Mouse (Mus musculus): ENCODE measurements around the gene Slit3. TPM values are rescaled to one million over a fixed set of nuclear protein-coding genes. Genes with fewer than 3 reads are reported as not detected.

Gene Slit3
- polyA plus RNA-seq, 1 experiment from 2014 or later = 5.8 TPM

DNA sequence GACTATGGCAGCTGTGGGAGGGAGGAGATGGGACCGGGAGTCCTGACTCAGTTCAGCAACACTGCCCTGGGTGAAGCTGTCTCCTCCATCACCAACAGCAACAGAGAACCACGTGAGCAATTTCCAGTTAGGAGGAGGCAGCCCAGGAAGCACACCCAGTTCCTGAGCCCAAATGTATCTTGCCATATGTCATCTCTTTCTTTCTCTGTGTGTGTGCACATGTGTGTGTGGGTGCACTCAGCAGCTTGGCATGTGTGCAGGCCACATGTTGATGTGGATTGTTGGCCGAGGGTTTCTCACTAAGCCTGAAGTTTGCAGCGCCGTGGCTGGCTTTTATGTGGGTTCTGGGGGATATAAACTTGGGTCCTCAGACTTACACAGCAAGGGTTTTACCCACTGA, 559.0 kb downstream of the Slit3 start:
- Histone ChIP-seq H3K9me3 (ENCODE audit: control insufficient read depth, low read length) (no peaks in the 10 kb centered on the region), H3K9ac (replicated peaks; ENCODE audit: low read depth, low read length) (no peak overlapping the region), H3K27me3 (replicated peaks; ENCODE audit: control insufficient read depth, insufficient read depth, low read length) (no peaks in the 10 kb centered on the region; the same call in 1 of the 2 replicates), H3K36me3 (ENCODE audit: control insufficient read depth, insufficient read depth) (no peaks in the 10 kb centered on the region), H3K4me1 (replicated peaks; ENCODE audit: control insufficient read depth, insufficient read depth, low read length) (no peaks in the 10 kb centered on the region), H3K27ac (ENCODE audit: low read length) (no peak overlapping the region), H3K4me2 (ENCODE audit: low read length) (no peak overlapping the region), H3K4me3 (replicated peaks; ENCODE audit: low read length) (no peak overlapping the region)
- ATAC-seq = no peak
- 77% methylated on average over 5 of the region's 5 CpGs for WGBS

DNA sequence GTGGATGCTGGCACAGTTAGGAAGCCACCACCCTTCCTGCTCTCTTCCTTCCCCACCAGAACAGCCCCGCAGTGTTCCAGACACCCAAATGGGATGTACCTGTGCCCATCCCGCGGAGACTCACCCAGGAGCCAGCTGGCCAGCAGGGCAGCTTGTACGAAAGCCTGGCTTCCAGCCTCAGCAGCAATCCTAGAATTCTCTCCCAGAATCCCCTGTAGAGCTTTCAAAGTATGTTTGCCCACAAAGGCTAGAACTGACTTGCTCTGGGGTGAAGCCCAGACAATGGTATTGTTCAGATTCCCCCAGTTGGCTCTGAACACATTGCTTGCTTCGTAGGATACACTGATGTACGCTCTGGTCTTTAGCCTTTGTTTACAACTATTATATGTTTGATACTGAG, 566.3 kb downstream of the Slit3 start:
- WGBS = 74% methylated on average over 6 of the region's 6 CpGs
- H3K4me2 ChIP-seq (ENCODE audit: low read length) = no peak overlapping the region
- no peaks in the 10 kb centered on the region for H3K36me3 ChIP-seq (ENCODE audit: control insufficient read depth, insufficient read depth)
- no peak overlapping the region for H3K9ac ChIP-seq (replicated peaks; ENCODE audit: low read depth, low read length)
- ATAC-seq = no peak
- no peak overlapping the region for H3K27ac ChIP-seq (ENCODE audit: low read length)
- no peaks in the 10 kb centered on the region; the same call in 1 of the 2 replicates for H3K9me3 ChIP-seq (ENCODE audit: control insufficient read depth, low read length)
- H3K27me3 ChIP-seq (replicated peaks; ENCODE audit: control insufficient read depth, insufficient read depth, low read length) = 0 out of 2 replicates have a peak, but pooled peaks cover under 1% of the 10 kb centered on the region
- H3K4me1 ChIP-seq (replicated peaks; ENCODE audit: control insufficient read depth, insufficient read depth, low read length) = no peaks in the 10 kb centered on the region
- no peak overlapping the region for H3K4me3 ChIP-seq (replicated peaks; ENCODE audit: low read length)

- Histone ChIP-seq H3K4me2 (ENCODE audit: low read length) (no peak overlapping the region), H3K27me3 (replicated peaks; ENCODE audit: control insufficient read depth, insufficient read depth, low read length) (0 out of 2 replicates have a peak, but pooled peaks cover 2% of the 10 kb centered on the region), H3K36me3 (ENCODE audit: control insufficient read depth, insufficient read depth) (no peaks in the 10 kb centered on the region), H3K27ac (ENCODE audit: low read length) (no peak overlapping the region), H3K9ac (replicated peaks; ENCODE audit: low read depth, low read length) (no peak overlapping the region), H3K4me3 (replicated peaks; ENCODE audit: low read length) (no peak overlapping the region), H3K4me1 (replicated peaks; ENCODE audit: control insufficient read depth, insufficient read depth, low read length) (no peaks in the 10 kb centered on the region), H3K9me3 (ENCODE audit: control insufficient read depth, low read length) (no peaks in the 10 kb centered on the region; the same call in 1 of the 2 replicates)
- ATAC-seq = no peak
- 63% methylated on average over 7 of the region's 7 CpGs for WGBS
Measured at GRCm38 (mm10) chr11:35690515-35691281, 569.7 kb downstream of the Slit3 start.

DNA sequence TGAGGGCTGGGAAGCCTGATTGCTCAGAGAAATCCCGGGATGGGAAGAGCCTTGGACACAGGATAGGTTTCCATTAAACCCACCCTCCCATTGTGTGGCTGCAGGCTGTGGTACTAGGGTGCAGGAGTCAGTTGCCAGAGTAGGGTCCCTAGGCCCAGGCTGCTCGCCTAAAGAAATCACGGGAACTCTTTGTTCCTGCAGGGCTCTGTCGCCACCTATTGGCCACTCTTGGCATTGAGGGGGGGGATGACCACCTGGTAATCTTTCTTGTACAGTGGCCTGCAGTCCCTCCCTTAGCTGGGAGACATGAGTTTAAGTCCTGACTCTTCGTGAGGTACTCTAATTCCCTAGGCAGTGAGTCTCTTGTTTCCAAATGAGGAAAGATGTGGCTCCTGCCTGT, 572.1 kb downstream of the Slit3 start:
- Histone ChIP-seq H3K9me3 (ENCODE audit: control insufficient read depth, low read length) (no peaks in the 10 kb centered on the region; the same call in 1 of the 2 replicates), H3K27me3 (replicated peaks; ENCODE audit: control insufficient read depth, insufficient read depth, low read length) (0 out of 2 replicates have a peak, but pooled peaks cover 2% of the 10 kb centered on the region), H3K27ac (ENCODE audit: low read length) (no peak overlapping the region), H3K36me3 (ENCODE audit: control insufficient read depth, insufficient read depth) (no peaks in the 10 kb centered on the region), H3K4me2 (ENCODE audit: low read length) (no peak overlapping the region), H3K4me1 (replicated peaks; ENCODE audit: control insufficient read depth, insufficient read depth, low read length) (no peaks in the 10 kb centered on the region), H3K4me3 (replicated peaks; ENCODE audit: low read length) (no peak overlapping the region), H3K9ac (replicated peaks; ENCODE audit: low read depth, low read length) (no peak overlapping the region)
- 12% methylated on average over 5 of the region's 5 CpGs for WGBS
- peak; percentile 59; the same call in 1 of the 2 replicates for ATAC-seq

GRCm38 (mm10) chr11:35693625-35694024, 572.6 kb downstream of the Slit3 start:
- Histone ChIP-seq H3K27ac (ENCODE audit: low read length) (no peak overlapping the region), H3K4me2 (ENCODE audit: low read length) (no peak overlapping the region), H3K27me3 (replicated peaks; ENCODE audit: control insufficient read depth, insufficient read depth, low read length) (0 out of 2 replicates have a peak, but pooled peaks cover 2% of the 10 kb centered on the region), H3K4me3 (replicated peaks; ENCODE audit: low read length) (no peak overlapping the region), H3K9me3 (ENCODE audit: control insufficient read depth, low read length) (no peaks in the 10 kb centered on the region; the same call in 1 of the 2 replicates), H3K4me1 (replicated peaks; ENCODE audit: control insufficient read depth, insufficient read depth, low read length) (no peaks in the 10 kb centered on the region), H3K36me3 (ENCODE audit: control insufficient read depth, insufficient read depth) (no peaks in the 10 kb centered on the region), H3K9ac (replicated peaks; ENCODE audit: low read depth, low read length) (no peak overlapping the region)
- WGBS = 78% methylated on average over 7 of the region's 7 CpGs
- no peak; the same call in 1 of the 2 replicates for ATAC-seq

GRCm38 (mm10) chr11:35697476-35697875, 576.5 kb downstream of the Slit3 start:
- Histone ChIP-seq H3K27ac (ENCODE audit: low read length) (no peak overlapping the region), H3K4me1 (replicated peaks; ENCODE audit: control insufficient read depth, insufficient read depth, low read length) (no peaks in the 10 kb centered on the region), H3K9me3 (ENCODE audit: control insufficient read depth, low read length) (no peaks in the 10 kb centered on the region), H3K9ac (replicated peaks; ENCODE audit: low read depth, low read length) (no peak overlapping the region), H3K27me3 (replicated peaks; ENCODE audit: control insufficient read depth, insufficient read depth, low read length) (0 out of 2 replicates have a peak, but pooled peaks cover under 1% of the 10 kb centered on the region), H3K4me3 (replicated peaks; ENCODE audit: low read length) (no peak overlapping the region), H3K4me2 (ENCODE audit: low read length) (no peak overlapping the region), H3K36me3 (ENCODE audit: control insufficient read depth, insufficient read depth) (no peaks in the 10 kb centered on the region)
- WGBS = 94% methylated on average over 7 of the region's 7 CpGs
- ATAC-seq = no peak

GRCm38 (mm10) chr11:35698901-35699300, 577.9 kb downstream of the Slit3 start:
- 90% methylated on average over 5 of the region's 5 CpGs for WGBS
- Histone ChIP-seq H3K9me3 (ENCODE audit: control insufficient read depth, low read length) (no peaks in the 10 kb centered on the region), H3K36me3 (ENCODE audit: control insufficient read depth, insufficient read depth) (no peaks in the 10 kb centered on the region), H3K4me3 (replicated peaks; ENCODE audit: low read length) (no peak overlapping the region), H3K4me1 (replicated peaks; ENCODE audit: control insufficient read depth, insufficient read depth, low read length) (no peaks in the 10 kb centered on the region), H3K27ac (ENCODE audit: low read length) (no peak overlapping the region), H3K9ac (replicated peaks; ENCODE audit: low read depth, low read length) (no peak overlapping the region), H3K4me2 (ENCODE audit: low read length) (no peak overlapping the region), H3K27me3 (replicated peaks; ENCODE audit: control insufficient read depth, insufficient read depth, low read length) (no peaks in the 10 kb centered on the region)
- no peak for ATAC-seq

- H3K27me3 ChIP-seq (replicated peaks; ENCODE audit: control insufficient read depth, insufficient read depth, low read length) = no peaks in the 10 kb centered on the region
- no peak overlapping the region for H3K27ac ChIP-seq (ENCODE audit: low read length)
- no peaks in the 10 kb centered on the region for H3K36me3 ChIP-seq (ENCODE audit: control insufficient read depth, insufficient read depth)
- no peak for ATAC-seq
- H3K9ac ChIP-seq (replicated peaks; ENCODE audit: low read depth, low read length) = no peak overlapping the region
- H3K9me3 ChIP-seq (ENCODE audit: control insufficient read depth, low read length) = no peaks in the 10 kb centered on the region
- no peak overlapping the region for H3K4me3 ChIP-seq (replicated peaks; ENCODE audit: low read length)
- H3K4me1 ChIP-seq (replicated peaks; ENCODE audit: control insufficient read depth, insufficient read depth, low read length) = no peaks in the 10 kb centered on the region
- 74% methylated on average over 4 of the region's 4 CpGs for WGBS
- no peak overlapping the region for H3K4me2 ChIP-seq (ENCODE audit: low read length)
Measured at GRCm38 (mm10) chr11:35703471-35703870, 582.4 kb downstream of the Slit3 start.

DNA sequence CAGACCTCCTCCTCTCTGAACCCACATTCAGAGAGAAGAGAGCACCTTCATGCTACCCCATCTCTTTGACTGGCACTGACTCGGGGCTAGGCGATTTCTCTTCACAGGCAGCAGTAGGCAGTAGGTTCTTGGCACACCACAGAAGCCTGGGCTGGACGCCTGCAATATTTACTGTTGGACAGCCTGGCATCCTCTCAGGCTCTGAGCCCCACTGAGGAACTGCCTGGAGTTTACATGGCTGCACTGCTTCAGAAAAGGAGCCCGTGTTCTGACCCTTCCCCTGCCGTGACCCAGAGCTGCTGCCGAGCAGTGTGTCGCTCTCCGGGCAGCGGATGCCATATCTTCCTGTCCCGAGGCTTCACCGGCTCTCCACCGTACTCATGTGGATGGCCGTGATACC, 583.4 kb downstream of the Slit3 start:
- WGBS = 92% methylated on average over 13 of the region's 13 CpGs
- Histone ChIP-seq H3K27me3 (replicated peaks; ENCODE audit: control insufficient read depth, insufficient read depth, low read length) (no peaks in the 10 kb centered on the region), H3K9me3 (ENCODE audit: control insufficient read depth, low read length) (no peaks in the 10 kb centered on the region), H3K27ac (ENCODE audit: low read length) (no peak overlapping the region), H3K36me3 (ENCODE audit: control insufficient read depth, insufficient read depth) (no peaks in the 10 kb centered on the region), H3K9ac (replicated peaks; ENCODE audit: low read depth, low read length) (no peak overlapping the region), H3K4me1 (replicated peaks; ENCODE audit: control insufficient read depth, insufficient read depth, low read length) (no peaks in the 10 kb centered on the region), H3K4me3 (replicated peaks; ENCODE audit: low read length) (no peak overlapping the region), H3K4me2 (ENCODE audit: low read length) (no peak overlapping the region)
- ATAC-seq = no peak
